Mouse (Mus musculus): Measurements from ENCODE around the gene Bcas3. TPM values are rescaled to one million over a fixed set of nuclear protein-coding genes. Genes with fewer than 3 reads are reported as not detected.

The Bcas3 gene
- total RNA-seq, 2 experiments from 2014 or later = 40.9 to 45.4 TPM

- no peak for DNase-seq (ENCODE audit: low spot score in 2 of 2)
Measured at GRCm38 (mm10) chr11:85737227-85737626, 384.3 kb downstream of the Bcas3 start.

- no peak for DNase-seq (ENCODE audit: low spot score in 2 of 2)
Measured at GRCm38 (mm10) chr11:85737893-85738292, 384.9 kb downstream of the Bcas3 start.

GRCm38 (mm10) chr11:85738585-85738984 lies 385.6 kb downstream of the Bcas3 start:
- DNase-seq (ENCODE audit: low spot score in 2 of 2) = no peak

GRCm38 (mm10) chr11:85739266-85739977 lies 386.5 kb downstream of the Bcas3 start:
- DNase-seq (ENCODE audit: low spot score in 2 of 2) = no peak

GRCm38 (mm10) chr11:85746373-85746772 lies 393.4 kb downstream of the Bcas3 start:
- DNase-seq (ENCODE audit: low spot score in 2 of 2) = no peak

- DNase-seq (ENCODE audit: low spot score in 2 of 2) = no peak
Measured at GRCm38 (mm10) chr11:85748891-85749290, 395.9 kb downstream of the Bcas3 start.

- DNase-seq (ENCODE audit: low spot score in 2 of 2) = no peak
Measured at GRCm38 (mm10) chr11:85751171-85751570, 398.2 kb downstream of the Bcas3 start.

GRCm38 (mm10) chr11:85754631-85755502 lies 401.9 kb downstream of the Bcas3 start:
- DNase-seq (ENCODE audit: low spot score in 2 of 2) = no peak

- no peak for DNase-seq (ENCODE audit: low spot score in 2 of 2)
Measured at GRCm38 (mm10) chr11:85755503-85756044, 402.6 kb downstream of the Bcas3 start.

GRCm38 (mm10) chr11:85758891-85759290 lies 405.9 kb downstream of the Bcas3 start:
- no peak for DNase-seq (ENCODE audit: low spot score in 2 of 2)

GRCm38 (mm10) chr11:85759634-85760439 lies 406.9 kb downstream of the Bcas3 start:
- DNase-seq (ENCODE audit: low spot score in 2 of 2) = no peak

GRCm38 (mm10) chr11:85760486-85761141 lies 407.6 kb downstream of the Bcas3 start:
- DNase-seq (ENCODE audit: low spot score in 2 of 2) = no peak

GRCm38 (mm10) chr11:85761170-85761569 lies 408.2 kb downstream of the Bcas3 start:
- no peak for DNase-seq (ENCODE audit: low spot score in 2 of 2)

- no peak for DNase-seq (ENCODE audit: low spot score in 2 of 2)
Measured at GRCm38 (mm10) chr11:85763655-85764054, 410.7 kb downstream of the Bcas3 start.

GRCm38 (mm10) chr11:85766106-85766723 lies 413.2 kb downstream of the Bcas3 start:
- DNase-seq (ENCODE audit: low spot score in 2 of 2) = no peak

- DNase-seq (ENCODE audit: low spot score in 2 of 2) = no peak
Measured at GRCm38 (mm10) chr11:85766811-85767210, 413.8 kb downstream of the Bcas3 start.

GRCm38 (mm10) chr11:85769740-85770139 lies 416.8 kb downstream of the Bcas3 start:
- no peak for DNase-seq (ENCODE audit: low spot score in 2 of 2)

GRCm38 (mm10) chr11:85773391-85773790 lies 420.4 kb downstream of the Bcas3 start:
- DNase-seq (ENCODE audit: low spot score in 2 of 2) = no peak

GRCm38 (mm10) chr11:85774707-85775106 lies 421.7 kb downstream of the Bcas3 start:
- DNase-seq (ENCODE audit: low spot score in 2 of 2) = no peak

GRCm38 (mm10) chr11:85775492-85775891 lies 422.5 kb downstream of the Bcas3 start:
- DNase-seq (ENCODE audit: low spot score in 2 of 2) = no peak
